Mouse (Mus musculus) monocyte, adult 5-6 weeks (primary cell): Measurements from ENCODE around the gene Kif26b. TPM values are rescaled to one million over a fixed set of nuclear protein-coding genes. Genes with fewer than 3 reads are reported as not detected.

Experiments used
- ATAC-seq: fragments of 153-309, 156-312 bp; replicated peaks from 2 replicates; pipeline ENCODE4 v1.8.0; 2017; ENCODE audit warnings: mild to moderate bottlenecking; ENCODE audit not compliant: low TSS enrichment, insufficient number of reproducible peaks, severe bottlenecking, poor library complexity, low FRiP score
- total RNA-seq: library from RNA; stranded (forward); fragments of 200-1000, 200-491, 200-594 nt; gene quantifications from 3 replicates; pipeline ENCODE4 v1.2.3, GENCODE M21; 2017

Kif26b gene
- total RNA-seq, 1 experiment from 2014 or later = not detected

GRCm38 (mm10) chr1:178639951-178640350, 111.0 kb downstream of the Kif26b start:
- ATAC-seq = no peak

DNA sequence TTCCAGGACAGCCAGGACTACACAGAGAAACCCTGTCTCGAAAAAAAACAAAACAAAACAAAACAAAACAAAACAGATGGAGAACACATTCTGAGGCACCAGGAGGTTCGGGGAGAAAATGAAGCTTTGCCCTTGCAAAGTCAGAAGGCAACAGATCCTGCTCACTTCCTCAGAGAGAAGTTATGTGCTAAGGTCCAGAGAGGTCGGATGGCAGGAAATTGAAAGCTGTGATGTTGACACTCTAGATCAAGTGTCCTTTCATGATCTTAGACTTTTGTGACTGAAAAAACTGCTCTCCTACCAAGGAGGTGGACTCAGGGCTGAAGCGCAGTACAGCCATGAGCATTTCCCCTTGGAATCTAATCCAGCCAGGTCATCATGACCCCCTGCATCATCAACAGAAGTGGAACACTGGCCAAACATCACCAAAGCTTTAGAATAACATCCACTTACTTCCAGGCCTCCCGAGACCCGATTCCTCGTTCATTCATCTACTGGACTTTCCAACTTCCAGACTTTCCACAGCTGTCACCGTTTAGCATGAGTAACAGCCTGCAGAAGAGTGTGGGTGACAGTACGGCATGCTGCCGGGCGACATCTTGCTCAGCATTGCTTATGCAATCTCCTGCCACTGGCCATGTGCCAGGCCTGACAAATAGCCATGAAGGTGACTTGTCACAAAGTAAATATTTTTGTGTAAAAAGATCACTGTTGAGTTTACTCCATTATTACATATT, 112.0 kb downstream of the Kif26b start:
- ATAC-seq = no peak

DNA sequence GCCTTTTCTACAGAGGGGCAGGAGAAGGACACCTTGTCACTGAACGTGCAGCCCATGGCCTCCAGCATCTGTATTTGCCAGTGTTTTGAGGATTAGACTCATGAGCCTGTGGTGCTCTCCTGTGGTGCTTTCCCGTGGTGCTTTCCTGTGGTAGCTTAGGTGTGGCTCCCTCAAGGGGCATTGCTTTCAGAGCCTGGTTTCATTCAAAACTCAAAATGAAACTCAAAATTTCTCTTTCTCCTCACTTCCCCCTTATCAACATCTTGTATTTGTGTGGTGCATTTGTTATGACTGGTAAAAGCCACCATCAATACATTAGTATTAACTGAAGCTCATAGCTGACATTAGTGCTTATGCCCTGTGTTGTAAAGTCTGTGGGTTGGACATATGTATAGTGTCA, 112.9 kb downstream of the Kif26b start:
- no peak for ATAC-seq

DNA sequence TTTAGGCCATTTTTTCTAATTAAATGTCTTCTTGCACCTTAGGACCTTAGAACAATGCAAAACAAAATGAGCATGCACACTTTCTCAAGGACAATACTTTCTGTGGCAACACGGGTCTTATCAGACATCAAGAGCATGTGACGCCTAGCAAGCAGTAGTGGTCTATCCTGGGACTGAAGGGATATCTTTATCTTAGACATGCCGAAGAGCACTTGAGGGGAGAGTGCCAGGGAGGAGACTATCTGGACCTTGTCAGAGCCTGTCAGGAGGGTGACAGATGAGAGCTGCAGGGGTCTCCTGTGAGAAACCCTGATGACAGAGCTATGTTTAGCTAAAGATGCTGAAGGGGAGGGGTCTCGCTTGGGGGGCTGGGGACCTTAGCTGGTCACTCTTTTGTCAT, 116.0 kb downstream of the Kif26b start:
- no peak for ATAC-seq

GRCm38 (mm10) chr1:178646589-178646988, 117.7 kb downstream of the Kif26b start:
- ATAC-seq = no peak

GRCm38 (mm10) chr1:178655525-178655924, 126.6 kb downstream of the Kif26b start:
- no peak for ATAC-seq

DNA sequence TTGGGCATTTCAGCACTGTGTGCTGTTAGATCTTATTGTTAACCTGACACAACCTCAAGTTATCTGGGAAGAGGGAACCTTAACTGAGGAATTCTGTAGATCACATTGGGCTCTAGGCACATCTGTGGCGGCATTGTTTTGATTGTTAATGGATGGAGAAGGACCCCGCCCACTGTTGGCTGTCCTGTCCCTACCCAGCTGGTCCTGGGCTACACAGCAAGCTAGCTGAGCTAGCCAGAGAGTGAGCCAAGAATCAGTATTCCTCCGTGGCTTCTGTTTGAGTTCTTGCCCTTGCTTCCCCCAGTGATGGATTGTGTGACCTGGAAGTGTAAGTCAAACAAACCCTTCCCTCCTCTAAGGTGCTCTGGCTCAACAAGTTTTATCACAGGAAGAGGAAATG, 132.1 kb downstream of the Kif26b start:
- ATAC-seq = no peak

GRCm38 (mm10) chr1:178661556-178661955, 132.6 kb downstream of the Kif26b start:
- ATAC-seq = no peak

DNA sequence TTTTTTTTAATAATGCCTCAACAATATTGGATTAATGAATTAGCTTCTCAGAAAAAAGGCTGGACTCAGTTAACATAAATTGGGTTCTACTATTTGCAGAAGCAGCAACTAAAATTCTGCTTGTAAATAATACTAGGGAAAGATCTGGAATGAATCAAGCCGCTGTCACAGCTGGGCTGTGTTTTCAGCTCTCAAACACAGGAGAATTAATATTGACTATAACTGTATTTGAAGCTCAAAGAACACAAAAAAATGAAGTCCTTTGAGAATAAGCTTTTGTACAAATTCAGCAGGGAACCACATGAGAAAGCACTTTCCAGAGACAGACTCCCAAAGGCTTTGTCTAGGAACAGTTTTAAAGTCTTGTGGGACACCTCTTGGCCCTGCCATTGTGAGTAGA, 134.6 kb downstream of the Kif26b start:
- no peak for ATAC-seq

- ATAC-seq = no peak
These were observed 135.5 kb downstream of the Kif26b start for GRCm38 (mm10) chr1:178664271-178664969.

GRCm38 (mm10) chr1:178666524-178666923, 137.6 kb downstream of the Kif26b start:
- no peak for ATAC-seq

- ATAC-seq = no peak
These were observed 138.9 kb downstream of the Kif26b start for GRCm38 (mm10) chr1:178667808-178668207.

- ATAC-seq = no peak
These were observed 140.0 kb downstream of the Kif26b start for GRCm38 (mm10) chr1:178668907-178669306.

DNA sequence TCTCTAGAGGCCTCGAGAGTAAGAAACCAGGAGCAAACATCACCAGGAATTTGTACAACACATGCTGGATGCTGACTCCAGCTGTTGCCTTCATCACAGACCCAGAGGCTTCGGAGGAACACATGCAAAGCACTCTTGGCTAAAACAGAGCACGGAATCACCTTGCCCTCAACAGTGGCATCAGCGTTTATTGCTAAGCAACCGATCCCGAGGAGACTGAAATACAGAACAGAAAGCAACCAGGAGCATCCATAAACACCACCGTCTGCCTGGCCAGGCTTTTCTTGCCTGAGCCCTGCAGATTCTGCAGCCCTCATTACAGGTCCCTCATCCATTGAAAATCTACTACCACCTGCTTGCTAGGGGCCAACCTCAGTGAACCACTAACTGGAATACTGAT, 144.1 kb downstream of the Kif26b start:
- no peak for ATAC-seq

DNA sequence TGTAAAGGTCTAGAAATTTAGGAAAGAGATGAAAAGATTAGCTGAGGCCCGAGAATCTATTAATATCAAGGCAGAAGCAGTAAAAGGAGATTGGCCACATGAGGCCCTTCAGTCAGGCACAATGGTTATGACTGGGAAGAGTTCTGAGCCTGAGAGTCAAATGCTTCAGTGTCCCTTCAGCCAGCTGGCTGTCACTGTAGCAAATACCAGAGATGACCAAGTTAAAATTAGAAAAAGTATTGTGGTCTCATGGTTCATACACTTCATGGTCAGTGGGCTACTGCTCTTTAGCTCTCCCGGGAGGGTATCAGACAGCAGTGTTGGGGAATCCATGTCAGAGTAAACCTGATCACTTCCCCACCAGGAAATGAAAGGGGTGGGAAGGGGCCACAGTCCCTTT, 144.6 kb downstream of the Kif26b start:
- ATAC-seq = no peak

GRCm38 (mm10) chr1:178675542-178676252, 146.8 kb downstream of the Kif26b start:
- no peak for ATAC-seq

DNA sequence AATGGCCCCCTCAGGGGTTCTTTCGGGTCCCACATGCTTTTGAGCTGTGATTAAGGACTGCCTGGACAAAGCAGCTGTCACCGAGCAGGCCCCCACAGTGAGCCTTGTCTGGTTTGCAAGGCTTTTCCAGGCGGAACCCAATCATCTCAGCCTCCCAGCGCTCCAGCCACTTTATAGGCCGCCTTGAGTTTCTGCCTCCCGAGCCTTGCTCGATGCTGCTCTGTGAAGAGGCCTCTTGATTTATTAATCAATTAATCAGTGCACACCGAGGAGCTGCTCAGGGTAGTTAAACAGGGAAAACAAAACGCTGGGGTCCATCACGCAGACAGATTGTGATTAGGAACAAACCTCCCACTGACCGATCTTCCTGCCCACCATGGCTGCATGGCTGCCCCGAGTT, 148.2 kb downstream of the Kif26b start:
- ATAC-seq = no peak

- no peak for ATAC-seq
These were observed 148.8 kb downstream of the Kif26b start for GRCm38 (mm10) chr1:178677630-178678221.

GRCm38 (mm10) chr1:178683631-178684030, 154.7 kb downstream of the Kif26b start:
- no peak for ATAC-seq
